Comparison of ENCODE assay signal across 15 mouse cellular contexts in the genomic region with DNA sequence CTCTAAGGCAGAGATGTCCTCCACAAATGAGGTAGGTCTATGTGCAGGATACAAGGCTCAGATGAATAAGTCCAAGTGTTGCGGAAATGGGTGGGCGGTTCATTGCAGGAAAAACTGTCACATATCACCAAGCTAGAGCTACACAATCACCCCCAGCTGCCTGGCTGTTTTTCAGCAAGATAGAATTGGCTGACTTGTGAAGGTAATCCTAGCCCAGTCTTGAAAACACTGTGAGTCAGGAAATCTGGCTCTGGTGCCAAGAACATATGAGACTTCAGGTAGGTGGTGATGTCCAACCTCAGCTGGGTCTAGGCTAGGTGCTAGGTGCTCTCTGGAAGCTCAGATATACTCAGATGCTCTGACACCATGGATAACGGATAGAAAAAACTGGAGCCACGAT.
DNase-seq lines count a peak whose midpoint lies in the region; TF ChIP-seq lines count a peak whose summit lies in the region.
"Had no signal": no experiment of that assay in that cellular context is flagged by ENCODE, and none has a peak within 500 bp of the region (broad histone marks: within the 10 kb centered on the region; RNA-seq: fewer than 3 reads in every experiment).

No protein-coding gene starts in this region.

- peak; percentile 17 for DNase-seq in layer of hippocampus, adult 11-12 months (ENCODE audit: low spot score)
- no peak for DNase-seq in layer of hippocampus, postnatal 36 days
- peak; percentile 66 to 73 for DNase-seq in right cerebral cortex, adult 2 months (ENCODE audit: low spot score in 2 of 2)
- no peak for DNase-seq in right cerebral cortex, postnatal 4 days
- DNase-seq in frontal cortex, postnatal 36 days (ENCODE audit: low spot score in 2 of 2): peak; percentile 60 to 62
- no peak for DNase-seq in embryo, embryonic 11 days
- DNase-seq in kidney, adult 2 months: no peak
- DNase-seq: adrenal gland, postnatal 14 days; midbrain, embryonic 14.5 days; retina, postnatal 1 day had no signal

- H3K4me3 ChIP-seq in kidney, adult 2 months (ENCODE audit: insufficient read depth, low read depth, low read length): no peak overlapping the region
- H3K4me3 ChIP-seq: embryonic facial prominence, embryonic 12.5 days; hindbrain, embryonic 15.5 days; limb, embryonic 12.5 days had no signal

- H3K27ac ChIP-seq in kidney, adult 2 months (ENCODE audit: insufficient read depth, low read depth, low read length): no peak overlapping the region
- H3K27ac ChIP-seq: embryonic facial prominence, embryonic 12.5 days; hindbrain, embryonic 15.5 days; limb, embryonic 12.5 days; liver, embryonic 14.5 days had no signal

- no peak for TF ChIP-seq CTCF in kidney, adult 2 months (conservative IDR thresholded peaks at IDR 0.05; ENCODE audit: insufficient read depth, insufficient read length, low read depth, low read length)

- no peaks in the 10 kb centered on the region for H3K4me1 ChIP-seq in kidney, adult 2 months (ENCODE audit: control insufficient read depth, insufficient read depth, low read length)
- H3K4me1 ChIP-seq: embryonic facial prominence, embryonic 12.5 days; hindbrain, embryonic 15.5 days; limb, embryonic 12.5 days had no signal

- no peak for TF ChIP-seq POLR2A in kidney, adult 2 months (IDR thresholded peaks at IDR 0.05; ENCODE audit: low read depth, low read length)

- H3K27me3 ChIP-seq in kidney, adult 2 months (replicated peaks; ENCODE audit: control insufficient read depth, insufficient read depth, low read length): no peaks in the 10 kb centered on the region
- H3K27me3 ChIP-seq: embryonic facial prominence, embryonic 12.5 days; hindbrain, embryonic 15.5 days; limb, embryonic 12.5 days; Patski had no signal

- 91% methylated on average over 4 of the region's 4 CpGs for WGBS in kidney, adult 2 months

- no peaks in the 10 kb centered on the region for H3K36me3 ChIP-seq in kidney, adult 2 months (ENCODE audit: control insufficient read depth, insufficient read depth, low read length)
- H3K36me3 ChIP-seq: embryonic facial prominence, embryonic 12.5 days; hindbrain, embryonic 15.5 days; limb, embryonic 12.5 days had no signal

Comparison
In these comparisons a context has a peak if more than half of its experiments do, and no peak if none do; other contexts are left out.
1. DNase-seq: peak in layer of hippocampus, adult 11-12 months (single experiment), right cerebral cortex, adult 2 months (2 of 2) and frontal cortex, postnatal 36 days (2 of 2); none in layer of hippocampus, postnatal 36 days (0 of 2), right cerebral cortex, postnatal 4 days (single experiment), embryo, embryonic 11 days (single experiment) and kidney, adult 2 months (single experiment).